Mouse (Mus musculus) small intestine, adult 2 months (tissue): ENCODE data around the gene Phox2b. TPM values are rescaled to one million over a fixed set of nuclear protein-coding genes. Genes with fewer than 3 reads are reported as not detected.

Experiments
- H3K27ac ChIP-seq: fragments of 200-500 bp; 2 replicates; pipeline ENCODE4 v1.5.1; 2012; ENCODE audit warnings: low read depth, low read length, control low read depth, inconsistent platforms; ENCODE audit not compliant: insufficient read depth
- H3K27me3 ChIP-seq: fragments of 200-500 bp; 2 replicates; pipeline ENCODE4 v1.6.1; 2012; ENCODE audit warnings: mild to moderate bottlenecking, moderate library complexity, low read length, inconsistent platforms; ENCODE audit not compliant: control insufficient read depth, insufficient read depth
- H3K36me3 ChIP-seq: fragments of 200-500 bp; 2 replicates; pipeline ENCODE4 v1.6.1; 2012; ENCODE audit warnings: mild to moderate bottlenecking, low read length, control low read depth, inconsistent platforms; ENCODE audit not compliant: control insufficient read depth, insufficient read depth
- H3K4me1 ChIP-seq: fragments of 200-500 bp; 2 replicates; pipeline ENCODE4 v1.6.1; 2012; ENCODE audit warnings: low read length, inconsistent platforms, mixed read lengths; ENCODE audit not compliant: control insufficient read depth, insufficient read depth, insufficient read length
- H3K4me3 ChIP-seq: fragments of 200-500 bp; 2 replicates; pipeline ENCODE4 v1.5.1; 2012; ENCODE audit warnings: low read depth, mild to moderate bottlenecking, control low read depth, inconsistent platforms, low read length, moderate library complexity
- CTCF ChIP-seq: fragments of 200-500 bp; IDR thresholded peaks from 2 replicates; pipeline ENCODE4 v1.5.1; 2012; ENCODE audit warnings: low read depth, mild to moderate bottlenecking, control low read depth, inconsistent platforms, low read length, moderate library complexity, mixed read lengths; ENCODE audit not compliant: insufficient replicate concordance, insufficient read length; ENCODE audit errors: extremely low read depth
- POLR2A ChIP-seq: fragments of 200-500 bp; IDR thresholded peaks from 2 replicates; pipeline ENCODE4 v1.6.1; 2012; ENCODE audit warnings: low read depth, mild to moderate bottlenecking, control low read depth, inconsistent platforms, low read length, moderate library complexity
- WGBS: fragments of 180-500 bp; shearing (Covaris S2); methylation state at CpG from one replicate; pipeline ENCODE4 v1.1.7; 2018; 5-methylcytosine and 5-hydroxymethylcytosine counted together
- polyA plus RNA-seq: library from polyadenylated mRNA; depleted of rRNA; stranded (reverse); fragments of >200 nt; gene quantifications from 2 replicates; pipeline ENCODE4 v1.2.3, GENCODE M21; 2012

Gene Phox2b
- polyA plus RNA-seq, 1 experiment, result 1.2 TPM

DNA sequence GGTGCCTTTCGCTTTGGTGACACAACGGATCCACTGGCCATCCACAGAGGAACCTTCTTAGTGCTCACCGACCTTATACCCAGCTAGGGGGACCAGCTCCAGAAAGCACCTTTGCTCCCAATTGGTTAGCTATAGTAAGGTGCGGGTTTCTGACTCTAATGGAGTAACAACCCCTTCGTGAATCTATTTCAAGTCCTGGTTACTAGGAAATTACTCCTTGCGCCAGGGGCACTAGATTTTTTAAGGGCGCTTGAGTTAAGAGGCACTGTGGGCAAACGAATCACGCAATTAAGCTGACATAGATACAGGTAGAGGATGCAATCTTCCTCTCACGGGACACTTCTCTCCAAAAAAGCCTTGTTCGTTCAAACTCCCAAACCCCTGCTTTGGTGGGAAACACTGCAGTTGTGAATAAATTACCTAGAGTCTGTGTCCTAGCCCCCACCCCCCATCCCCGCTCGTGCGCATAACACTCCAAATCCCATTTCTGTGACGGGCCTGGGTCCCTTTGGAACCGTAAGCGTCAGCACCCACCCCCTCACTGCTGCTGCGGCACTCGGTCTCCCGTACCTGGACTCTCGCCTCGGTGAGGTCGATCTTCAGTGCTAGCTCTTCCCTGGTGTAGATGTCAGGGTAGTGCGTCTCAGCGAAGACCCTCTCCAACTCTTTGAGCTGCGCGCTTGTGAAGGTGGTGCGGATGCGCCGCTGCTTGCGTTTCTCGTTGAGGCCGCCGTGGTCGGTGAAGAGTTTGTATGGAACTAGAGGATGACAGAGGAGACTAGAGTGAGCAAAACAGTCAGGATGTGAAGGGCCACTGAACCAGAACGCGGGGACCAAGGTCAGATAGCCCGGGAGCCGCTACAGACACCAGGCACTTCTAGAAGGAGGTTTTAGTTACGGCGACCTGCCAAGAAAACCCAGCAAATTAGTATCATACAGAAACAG, 1.7 kb downstream of the Phox2b start:
- Histone ChIP-seq H3K27me3 (peaks cover 73% of the 10 kb centered on the region), H3K27ac (no peak overlapping the region), H3K4me3 (no peak overlapping the region; the same call in 1 of the 2 replicates), H3K4me1 (no peaks in the 10 kb centered on the region), H3K36me3 (no peaks in the 10 kb centered on the region)
- TF ChIP-seq POLR2A (no peak), CTCF (no peak)
- 5% methylated on average over 41 of the region's 41 CpGs for WGBS

DNA sequence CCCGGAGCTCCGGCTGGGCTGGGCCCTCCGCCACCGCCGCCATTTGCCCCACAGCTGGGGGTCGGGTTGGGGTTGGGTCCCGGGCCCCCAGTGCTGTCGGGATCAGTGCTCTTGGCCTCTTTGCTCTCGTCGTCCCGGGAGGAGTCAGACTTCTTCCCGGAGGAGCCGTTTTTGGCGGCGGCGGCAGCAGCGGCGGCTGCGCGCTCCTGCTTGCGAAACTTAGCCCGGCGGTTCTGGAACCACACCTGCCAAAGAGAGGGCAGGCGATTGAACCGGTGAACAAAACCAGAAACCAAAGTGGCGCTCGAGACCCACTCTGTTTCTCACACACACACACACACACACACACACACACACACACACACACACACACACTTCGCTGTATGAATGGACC, 2.7 kb downstream of the Phox2b start:
- H3K4me1 ChIP-seq, result no peaks in the 10 kb centered on the region
- H3K27me3 ChIP-seq, result peaks cover 66% of the 10 kb centered on the region
- no peaks in the 10 kb centered on the region for H3K36me3 ChIP-seq
- H3K27ac ChIP-seq, result no peak overlapping the region
- TF ChIP-seq CTCF, result no peak
- TF ChIP-seq POLR2A, result no peak
- under 1% methylated on average over 28 of the region's 28 CpGs for WGBS
- H3K4me3 ChIP-seq, result peak overlapping the region; percentile 39

DNA sequence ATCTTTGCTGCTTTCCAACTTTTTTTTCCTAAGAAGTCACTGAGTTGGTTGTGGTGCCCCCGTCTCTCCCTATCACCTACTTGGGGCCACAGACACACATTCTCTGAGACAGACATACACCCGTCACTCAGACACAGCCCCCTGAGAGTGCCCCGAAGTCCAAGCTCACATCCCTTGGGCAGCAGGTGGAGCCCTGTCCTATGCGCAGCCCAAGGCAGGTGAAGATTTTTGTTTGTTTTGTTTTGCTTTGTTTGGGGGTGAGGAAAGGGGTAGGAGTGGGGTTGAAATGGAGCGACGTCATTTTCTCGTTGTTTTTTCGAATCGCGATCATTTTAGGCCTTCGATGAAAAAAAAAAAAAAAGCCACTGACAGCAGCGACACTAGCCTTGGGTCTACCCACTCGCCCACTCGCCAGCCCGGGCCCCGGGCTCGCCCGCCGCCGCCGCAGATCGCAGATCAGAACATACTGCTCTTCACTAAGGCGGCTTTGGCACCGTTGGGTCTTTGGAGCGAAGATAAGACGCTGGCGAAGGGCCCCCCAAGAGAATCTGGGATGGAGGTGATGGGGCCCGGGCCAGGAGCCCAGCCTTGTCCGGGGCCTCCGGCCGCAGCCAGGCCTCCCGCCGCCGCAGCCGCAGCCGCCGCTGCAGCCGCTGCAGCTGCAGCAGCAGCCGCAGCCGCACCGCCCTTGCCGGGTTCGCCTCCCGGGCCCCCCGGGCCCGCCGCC, 3.3 kb downstream of the Phox2b start:
- peaks cover 61% of the 10 kb centered on the region for H3K27me3 ChIP-seq
- H3K36me3 ChIP-seq, result no peaks in the 10 kb centered on the region
- peak overlapping the region; percentile 39; the same call in 1 of the 2 replicates for H3K4me3 ChIP-seq
- no peak overlapping the region for H3K27ac ChIP-seq
- TF ChIP-seq POLR2A, result no peak
- no peak for TF ChIP-seq CTCF
- 3% methylated on average over 45 of the region's 47 CpGs for WGBS
- no peaks in the 10 kb centered on the region for H3K4me1 ChIP-seq

DNA sequence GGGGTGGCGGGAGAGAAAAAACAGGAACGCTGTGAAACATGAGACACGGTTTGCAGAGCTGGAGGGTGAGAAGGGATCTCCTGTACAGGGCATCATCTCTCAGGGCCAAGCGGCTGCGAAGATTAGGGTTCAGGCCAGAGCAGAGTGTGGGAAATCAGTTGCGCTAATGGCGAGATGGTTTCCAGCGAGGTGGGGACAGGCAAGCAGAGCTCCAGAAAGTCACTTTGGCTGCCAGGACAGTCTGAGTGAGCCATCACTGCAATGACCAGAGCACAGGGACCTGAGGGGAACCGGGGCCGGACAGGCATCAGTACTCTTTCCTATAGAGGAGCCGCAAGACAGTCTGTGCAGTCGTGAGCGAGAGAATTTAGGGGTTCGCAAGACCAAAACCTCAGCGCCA, 3.9 kb downstream of the Phox2b start:
- TF ChIP-seq CTCF (no peak), POLR2A (no peak)
- Histone ChIP-seq H3K27me3 (peaks cover 61% of the 10 kb centered on the region), H3K27ac (no peak overlapping the region)

DNA sequence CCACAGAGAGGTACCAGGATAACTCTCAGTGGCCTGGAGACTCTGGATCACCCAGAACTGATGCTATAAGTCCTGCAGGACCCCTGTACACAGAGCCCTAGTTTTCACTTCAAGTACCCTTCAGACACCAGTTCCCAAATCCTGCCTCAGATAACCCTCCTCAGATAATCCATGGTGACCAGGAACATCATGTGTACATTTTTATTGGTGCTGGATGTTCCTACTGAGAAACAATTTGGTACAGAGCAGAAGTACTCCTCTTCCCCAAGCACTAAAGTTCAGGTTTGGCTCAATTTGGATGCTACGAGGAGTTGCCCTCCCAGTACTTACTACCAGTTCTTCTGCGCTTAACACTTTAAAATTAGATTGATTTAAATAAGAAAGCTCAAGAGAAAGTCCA, 5.1 kb downstream of the Phox2b start:
- no peak overlapping the region for H3K27ac ChIP-seq

More for the DNA sequence above, 3.9 kb downstream of the Phox2b start:
- Histone ChIP-seq H3K4me1 (no peaks in the 10 kb centered on the region), H3K36me3 (no peaks in the 10 kb centered on the region), H3K4me3 (no peak overlapping the region)
- WGBS, result 6% methylated on average over 15 of the region's 15 CpGs

DNA sequence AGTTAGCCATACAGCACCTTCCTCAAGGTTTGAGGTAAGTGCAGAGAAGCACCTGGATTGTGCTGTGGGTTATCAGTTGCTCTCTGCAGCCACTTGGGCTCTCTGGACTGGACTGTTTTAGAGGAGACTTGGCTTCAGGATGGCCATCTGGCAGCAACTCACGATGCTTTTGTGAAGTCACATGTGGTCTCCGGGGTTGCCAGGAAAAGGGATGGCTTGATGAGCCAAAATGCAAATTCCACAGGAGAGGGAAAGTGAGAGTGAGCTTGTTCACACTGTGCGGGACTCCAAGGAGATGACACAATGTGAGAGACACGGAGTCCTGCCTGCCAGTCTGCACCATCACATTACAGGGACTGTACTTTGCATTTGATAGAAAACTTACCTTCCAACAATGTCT, 7.3 kb downstream of the Phox2b start:
- peaks cover 29% of the 10 kb centered on the region for H3K27me3 ChIP-seq
- H3K36me3 ChIP-seq, result no peaks in the 10 kb centered on the region
- WGBS, result 26% methylated on average over 4 of the region's 4 CpGs
- TF ChIP-seq CTCF (no peak), POLR2A (no peak)
- H3K4me1 ChIP-seq, result no peaks in the 10 kb centered on the region
- no peak overlapping the region for H3K27ac ChIP-seq
- H3K4me3 ChIP-seq, result no peak overlapping the region

More for the DNA sequence above, 5.1 kb downstream of the Phox2b start:
- Histone ChIP-seq H3K4me1 (no peaks in the 10 kb centered on the region), H3K36me3 (no peaks in the 10 kb centered on the region), H3K27me3 (peaks cover 50% of the 10 kb centered on the region), H3K4me3 (no peak overlapping the region)
- TF ChIP-seq CTCF (no peak), POLR2A (no peak)
- WGBS, result 26% methylated on average over 2 of the region's 2 CpGs

DNA sequence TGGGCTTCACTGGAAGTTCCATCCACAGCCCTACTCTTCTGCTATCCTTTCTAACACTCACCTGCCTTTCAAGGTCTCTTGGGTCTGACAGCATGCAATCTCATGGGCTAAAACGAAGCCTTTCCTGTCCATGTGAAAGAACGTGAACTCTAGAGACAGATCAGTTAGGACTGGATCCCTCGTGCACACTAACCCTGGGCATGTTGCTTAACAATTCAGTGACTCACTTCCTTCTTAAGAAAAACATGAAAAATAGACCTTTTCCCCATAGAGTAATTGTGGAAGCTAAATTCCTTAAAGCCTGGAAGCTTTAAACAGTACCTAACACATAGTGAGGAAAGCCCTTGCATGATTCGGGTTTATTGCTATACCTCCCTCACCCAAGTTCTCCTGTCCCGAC, 8.2 kb downstream of the Phox2b start:
- TF ChIP-seq POLR2A (no peak), CTCF (no peak)
- Histone ChIP-seq H3K4me3 (no peak overlapping the region), H3K4me1 (no peaks in the 10 kb centered on the region), H3K36me3 (no peaks in the 10 kb centered on the region), H3K27ac (no peak overlapping the region), H3K27me3 (peaks cover 20% of the 10 kb centered on the region)
- 48% methylated on average over 5 of the region's 5 CpGs for WGBS
